Mouse (Mus musculus) heart, postnatal 36 days (tissue): ENCODE measurements around the gene Nhej1. TPM values are rescaled to one million over a fixed set of nuclear protein-coding genes. Genes with fewer than 3 reads are reported as not detected.

Source experiments
- DNase-seq, 2 experiments: peaks; one replicate each; pipeline ENCODE4 v3.0.0; 2021 to 2022
- intact Hi-C: fragments of 180-260 bp; cut with DNase I; formaldehyde crosslinking; loops from one replicate; pipeline ENCODE4 v1.15.1; 2025
- total RNA-seq, 2 experiments: library from RNA; stranded (reverse); gene quantifications; 2 replicates each; pipeline ENCODE4 v1.2.3; 2021

The Nhej1 gene
- total RNA-seq, 2 experiments from 2014 or later, result 4.5 TPM

- DNase-seq, result peak; percentile 3 to 37
- intact Hi-C loops, result no loop called here
Observed at GRCm38 (mm10) chr1:75000496-75000895, 124.5 kb downstream of the Nhej1 start.

GRCm38 (mm10) chr1:74999173-74999572 lies 125.8 kb downstream of the Nhej1 start:
- intact Hi-C loops, result no loop called here
- DNase-seq, result no peak

GRCm38 (mm10) chr1:74997231-74997630 lies 127.8 kb downstream of the Nhej1 start:
- intact Hi-C loops, result no loop called here
- no peak for DNase-seq

- intact Hi-C loops, result no loop called here
- no peak for DNase-seq
Observed at GRCm38 (mm10) chr1:74977001-74977400, 148.0 kb downstream of the Nhej1 start.

GRCm38 (mm10) chr1:74975936-74976335 lies 149.1 kb downstream of the Nhej1 start:
- intact Hi-C loops, result no loop called here
- DNase-seq, result no peak

GRCm38 (mm10) chr1:74973590-74973989 lies 151.4 kb downstream of the Nhej1 start:
- no peak for DNase-seq
- intact Hi-C loops, result no loop called here

GRCm38 (mm10) chr1:74971353-74972050 lies 153.5 kb downstream of the Nhej1 start:
- intact Hi-C loops, result no loop called here

GRCm38 (mm10) chr1:74967962-74968580 lies 156.9 kb downstream of the Nhej1 start:
- DNase-seq, result no peak
- intact Hi-C loops, result loop anchor here (10.0 kb wide), 1 partner anchor 287 kb away; no protein-coding TSS in a partner anchor

More at GRCm38 (mm10) chr1:74971353-74972050, 153.5 kb downstream of the Nhej1 start:
- DNase-seq, result no peak

GRCm38 (mm10) chr1:74964494-74965215 lies 160.3 kb downstream of the Nhej1 start:
- DNase-seq, result peak; percentile 73 to 78
- intact Hi-C loops, result loop anchor here (1.0 to 10.0 kb wide), 2 partner anchors 53 to 290 kb away; no protein-coding TSS in a partner anchor

GRCm38 (mm10) chr1:74962853-74963227 lies 162.2 kb downstream of the Nhej1 start:
- intact Hi-C loops, result loop anchor here (10.0 kb wide), 1 partner anchor 292 kb away; no protein-coding TSS in a partner anchor

GRCm38 (mm10) chr1:74962126-74962852 lies 162.7 kb downstream of the Nhej1 start:
- DNase-seq, result no peak
- intact Hi-C loops, result loop anchor here (10.0 kb wide), 1 partner anchor 293 kb away; no protein-coding TSS in a partner anchor

More at GRCm38 (mm10) chr1:74962853-74963227, 162.2 kb downstream of the Nhej1 start:
- no peak for DNase-seq

GRCm38 (mm10) chr1:74961722-74962121 lies 163.3 kb downstream of the Nhej1 start:
- DNase-seq, result no peak
- intact Hi-C loops, result loop anchor here (10.0 kb wide), 1 partner anchor 293 kb away; no protein-coding TSS in a partner anchor

- intact Hi-C loops, result loop anchor here (10.0 kb wide), 1 partner anchor 295 kb away; no protein-coding TSS in a partner anchor
Observed at GRCm38 (mm10) chr1:74960059-74960458, 164.9 kb downstream of the Nhej1 start.

GRCm38 (mm10) chr1:74951556-74952210 lies 173.3 kb downstream of the Nhej1 start, which contains the start of gene Ihh:
Gene Ihh (minus strand): TSS chr1:74951672.
- DNase-seq, result no peak

More at GRCm38 (mm10) chr1:74960059-74960458, 164.9 kb downstream of the Nhej1 start:
- no peak for DNase-seq

GRCm38 (mm10) chr1:74950576-74951490 lies 174.2 kb downstream of the Nhej1 start:
- no peak for DNase-seq
- intact Hi-C loops, result no loop called here

More at GRCm38 (mm10) chr1:74951556-74952210, 173.3 kb downstream of the Nhej1 start, which contains the start of gene Ihh:
- intact Hi-C loops, result no loop called here

GRCm38 (mm10) chr1:74950066-74950465 lies 174.9 kb downstream of the Nhej1 start:
- no peak for DNase-seq
- intact Hi-C loops, result no loop called here

GRCm38 (mm10) chr1:74949666-74950050 lies 175.3 kb downstream of the Nhej1 start:
- DNase-seq, result peak; percentile 54 to 63
- intact Hi-C loops, result loop anchor here (1.0 kb wide), 1 partner anchor 68 kb away; no protein-coding TSS in a partner anchor
